Mouse (Mus musculus): ENCODE measurements around the gene Gcc1.

The Gcc1 gene

DNA sequence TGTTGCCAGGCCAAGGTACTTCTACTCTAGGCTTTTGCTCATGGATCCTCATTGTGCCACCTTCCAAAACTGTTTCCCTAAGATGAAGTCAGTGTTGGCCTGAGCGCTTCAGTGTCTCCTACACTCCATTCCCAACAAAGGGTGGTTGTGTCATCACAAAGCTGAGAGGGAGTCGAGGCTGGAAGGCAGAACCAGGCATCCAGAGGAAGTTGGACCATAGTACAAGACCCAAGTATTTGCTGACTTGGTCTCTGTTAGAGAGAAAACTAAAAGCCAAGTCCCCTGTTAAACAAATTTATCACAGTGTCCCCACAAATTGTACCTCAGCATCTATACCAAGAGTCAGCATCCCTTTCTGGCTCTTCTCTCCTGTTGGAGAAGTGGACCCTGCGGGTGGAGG is at the start of gene Gcc1:
Gcc1 (minus strand) TSS at position 101 of the 400 bp plus-strand sequence.
- no peak for DNase-seq (ENCODE audit: low read depth, low spot score)

DNA sequence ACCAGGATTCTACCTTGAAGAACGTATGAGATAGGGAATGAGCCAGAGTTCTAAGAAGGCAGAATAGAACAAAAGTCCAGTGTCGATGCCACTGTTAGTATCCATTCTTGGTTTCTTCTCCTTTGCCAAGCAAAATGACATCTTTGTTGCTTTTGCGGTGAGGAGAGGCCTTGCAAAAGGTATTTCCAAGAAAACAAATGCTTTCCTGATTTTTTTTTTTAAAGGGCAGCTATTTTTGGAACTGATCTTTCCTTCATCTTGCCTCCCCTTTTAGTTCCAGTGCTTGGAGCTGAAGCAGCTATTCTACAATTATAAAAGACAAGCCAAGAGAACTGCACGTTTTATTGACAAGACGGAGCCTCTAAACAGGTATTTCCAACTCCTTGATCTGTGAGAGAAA is 46.6 kb upstream of the Gcc1 start, which contains the start of gene Snd1:
Snd1 (plus strand) TSS at position 301 of the 400 bp plus-strand sequence.
- no peak for DNase-seq (ENCODE audit: low read depth, low spot score)

DNA sequence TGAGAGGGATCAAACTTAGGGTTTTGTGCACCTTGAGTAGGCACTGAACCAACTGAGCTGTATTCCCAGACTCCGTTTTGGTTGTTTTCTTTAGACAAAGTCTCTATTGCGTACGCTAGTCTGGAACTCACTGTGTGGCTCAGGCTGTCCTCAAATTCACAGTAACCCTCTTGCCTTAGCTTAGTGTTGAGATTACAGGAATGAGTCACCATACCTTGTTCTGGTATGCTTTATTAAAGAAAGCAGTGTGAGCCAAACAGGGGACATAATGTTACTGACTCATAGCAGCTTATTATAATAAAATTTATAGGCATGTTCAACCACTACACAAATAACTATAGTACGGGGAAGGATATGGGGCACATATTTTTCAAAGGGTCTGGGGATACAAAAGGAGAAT is 46.0 kb upstream of the Gcc1 start:
- no peak for DNase-seq (ENCODE audit: low read depth, low spot score)

DNA sequence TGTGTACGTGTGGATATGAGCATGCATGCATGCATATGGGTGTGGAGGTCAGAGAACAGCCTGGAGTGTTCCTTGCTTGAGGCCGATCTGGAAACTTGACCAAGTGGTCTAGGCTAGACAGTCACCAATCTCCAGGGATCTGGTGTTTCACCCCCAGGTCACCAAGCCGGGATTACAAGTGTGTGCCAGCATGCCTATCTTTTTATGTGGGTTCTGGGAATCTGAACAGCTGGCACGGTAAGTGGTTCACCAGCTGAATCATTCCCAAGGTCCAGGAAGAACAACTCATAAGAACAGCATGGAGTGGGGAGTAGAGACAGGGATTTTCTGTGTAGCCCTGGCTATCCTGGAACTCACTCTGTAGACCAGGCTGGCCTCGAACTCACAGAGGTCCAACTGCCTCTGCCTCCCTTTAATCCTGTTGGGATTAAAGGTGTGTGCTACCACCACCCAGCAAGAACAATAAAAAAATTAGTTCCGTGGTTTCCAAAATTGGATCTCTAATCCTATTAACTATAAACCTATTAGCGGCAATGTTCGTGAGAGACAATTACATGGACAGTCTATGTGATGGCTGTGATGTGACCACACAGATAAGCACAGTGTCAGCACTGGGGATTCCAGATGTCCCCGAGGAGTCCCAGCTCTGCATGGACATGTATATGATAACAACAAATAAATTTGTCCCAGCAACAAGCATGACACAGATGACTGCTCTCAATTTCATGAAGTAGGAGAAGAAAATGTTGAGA is 43.3 kb upstream of the Gcc1 start:
- DNase-seq (ENCODE audit: low read depth, low spot score), result no peak

DNA sequence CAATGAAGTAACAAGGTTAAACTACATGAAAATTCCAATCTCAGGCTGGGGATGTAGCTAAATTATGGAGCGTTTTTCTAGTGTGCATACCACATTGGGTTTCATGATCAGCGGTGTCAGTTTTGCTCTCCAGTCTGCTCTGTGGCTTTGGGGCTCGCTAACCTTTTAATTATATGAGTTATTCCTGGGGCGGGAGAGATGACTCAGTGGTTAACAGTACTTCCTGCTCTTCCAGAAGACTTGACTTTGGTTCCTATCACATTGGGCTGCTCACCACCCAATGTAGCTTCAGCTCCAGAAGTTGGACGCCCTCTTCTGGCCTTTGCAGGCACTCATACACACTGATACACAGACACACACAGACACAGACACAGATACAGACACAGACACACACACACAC is 42.4 kb upstream of the Gcc1 start:
- no peak for DNase-seq (ENCODE audit: low read depth, low spot score)

DNA sequence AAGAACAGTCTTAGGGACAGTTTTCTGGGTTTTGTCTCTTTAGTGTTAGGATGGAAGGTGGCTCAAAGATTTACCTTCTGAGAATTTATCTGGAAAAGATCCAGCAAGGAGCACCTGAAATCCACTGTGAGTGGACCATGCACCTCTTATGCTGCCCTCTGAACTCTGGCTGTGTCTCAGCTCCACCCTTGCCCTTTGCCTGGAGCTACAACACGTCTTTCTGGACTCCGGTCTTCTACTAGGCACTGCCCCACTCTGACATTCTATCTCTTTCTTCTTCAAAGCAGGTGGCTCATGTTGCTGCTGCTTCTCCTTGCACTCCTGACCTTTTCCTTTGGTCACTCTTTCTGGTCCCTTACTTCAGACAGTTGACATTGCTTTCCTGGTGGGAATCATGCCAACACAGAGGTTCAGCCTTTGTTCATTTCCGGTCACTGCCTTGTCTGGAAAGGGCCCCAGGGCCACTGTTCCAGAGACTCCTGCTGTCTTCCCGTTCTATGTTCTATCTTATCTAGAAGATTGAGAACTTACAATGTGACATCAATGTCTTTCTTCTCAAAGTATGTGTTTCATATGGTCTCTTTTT is 41.9 kb upstream of the Gcc1 start:
- DNase-seq (ENCODE audit: low read depth, low spot score), result no peak

DNA sequence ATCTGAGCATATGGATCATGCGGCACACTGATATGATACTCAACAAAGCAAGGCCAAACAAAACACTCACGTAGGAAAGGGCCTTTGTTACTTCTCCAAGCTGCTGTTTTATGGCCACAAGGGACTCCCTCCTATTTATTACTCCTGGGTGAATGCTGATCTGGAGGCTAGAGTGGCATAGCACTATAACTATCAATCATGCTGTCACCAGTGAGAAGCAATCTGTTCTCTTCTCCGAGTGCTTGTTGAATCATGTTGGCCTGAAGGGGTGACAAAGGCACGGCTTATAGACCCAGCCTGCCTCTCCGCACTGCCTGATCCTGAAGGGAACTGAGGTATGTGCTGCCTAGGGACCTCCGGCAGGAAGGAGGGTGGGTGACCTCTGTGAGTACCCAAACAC is 36.4 kb upstream of the Gcc1 start:
- DNase-seq (ENCODE audit: low read depth, low spot score), result no peak

DNA sequence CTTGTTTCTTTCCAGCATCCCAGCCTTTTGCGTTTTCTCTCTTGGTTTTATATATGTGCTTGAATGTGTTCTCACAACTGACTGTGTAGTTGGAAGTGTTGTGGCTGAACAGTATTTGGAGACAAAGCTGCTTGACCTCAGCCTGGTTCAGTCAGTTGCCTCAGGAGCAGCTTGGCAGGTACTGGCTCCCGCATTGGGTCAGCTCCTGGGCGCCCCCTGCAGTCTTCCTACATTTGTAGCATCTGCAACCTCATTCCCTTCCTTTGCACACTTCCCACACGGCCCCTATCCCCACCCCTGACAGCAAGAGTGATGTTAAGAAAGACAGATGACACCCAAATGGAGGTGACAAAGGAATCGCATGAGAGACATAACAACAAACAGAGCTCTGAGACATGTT is 32.3 kb upstream of the Gcc1 start:
- no peak for DNase-seq (ENCODE audit: low read depth, low spot score)

DNA sequence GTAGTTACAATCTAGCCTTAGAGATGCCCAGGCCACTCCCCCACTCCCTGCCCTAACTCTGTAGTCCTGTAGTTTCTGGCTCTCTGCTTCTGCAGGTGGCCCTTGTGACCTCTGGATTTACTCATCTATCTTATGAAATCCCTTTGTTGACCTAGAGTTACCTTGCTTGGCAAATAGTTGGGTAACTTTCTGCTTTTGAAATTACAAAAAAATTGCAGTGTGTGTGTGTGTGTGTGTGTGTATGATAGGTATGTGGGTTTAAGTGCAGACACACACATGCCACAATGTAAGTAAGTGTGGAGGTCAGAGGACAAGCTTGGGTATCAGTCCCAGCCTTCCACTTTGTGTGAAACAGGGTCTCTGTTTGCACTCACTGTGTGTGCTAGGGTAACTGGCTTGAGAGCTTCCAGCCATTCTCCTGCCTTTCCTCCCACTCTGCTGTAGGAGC is 31.1 kb upstream of the Gcc1 start:
- DNase-seq (ENCODE audit: low read depth, low spot score), result no peak

DNA sequence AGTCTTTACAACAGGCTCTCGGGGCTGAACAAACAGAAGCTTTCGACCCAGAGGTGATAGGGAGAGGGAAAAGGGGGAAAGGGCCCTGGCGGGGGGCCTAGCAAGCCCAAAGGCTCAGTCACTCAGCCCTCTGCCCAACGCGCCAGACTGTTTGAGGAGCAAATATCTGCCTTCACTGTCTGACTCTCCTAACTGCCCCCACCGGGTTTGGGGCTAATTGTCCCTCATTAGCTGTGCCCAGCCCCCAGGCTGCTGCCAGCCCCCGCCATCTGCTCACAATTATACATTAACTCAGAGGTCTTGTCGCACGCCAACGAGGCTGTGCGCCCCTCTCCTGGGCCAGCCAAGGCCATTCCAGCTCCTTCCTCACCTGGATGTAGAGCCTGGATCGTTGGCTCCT is 22.8 kb upstream of the Gcc1 start:
- DNase-seq (ENCODE audit: low read depth, low spot score), result no peak

DNA sequence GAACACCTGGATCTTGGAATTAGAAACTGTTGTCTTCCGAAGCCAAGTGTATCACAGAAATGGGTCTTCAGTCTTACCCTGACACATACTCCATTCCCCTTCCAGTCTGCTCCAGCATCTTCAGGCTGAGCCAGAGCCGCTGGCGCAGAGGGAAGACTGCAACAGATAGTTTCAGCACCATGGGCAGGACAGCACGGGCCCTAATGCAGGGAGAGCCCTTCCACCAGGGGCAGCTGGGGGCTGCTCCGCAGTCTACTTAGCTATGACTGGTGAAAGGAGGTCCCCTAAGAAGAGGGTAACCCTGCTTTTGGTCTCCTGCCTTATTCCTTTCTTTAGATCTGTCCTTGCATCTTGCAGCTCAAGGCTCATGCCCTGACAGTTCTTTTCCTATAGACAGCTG is 22.3 kb upstream of the Gcc1 start:
- DNase-seq (ENCODE audit: low read depth, low spot score), result peak; percentile 24

DNA sequence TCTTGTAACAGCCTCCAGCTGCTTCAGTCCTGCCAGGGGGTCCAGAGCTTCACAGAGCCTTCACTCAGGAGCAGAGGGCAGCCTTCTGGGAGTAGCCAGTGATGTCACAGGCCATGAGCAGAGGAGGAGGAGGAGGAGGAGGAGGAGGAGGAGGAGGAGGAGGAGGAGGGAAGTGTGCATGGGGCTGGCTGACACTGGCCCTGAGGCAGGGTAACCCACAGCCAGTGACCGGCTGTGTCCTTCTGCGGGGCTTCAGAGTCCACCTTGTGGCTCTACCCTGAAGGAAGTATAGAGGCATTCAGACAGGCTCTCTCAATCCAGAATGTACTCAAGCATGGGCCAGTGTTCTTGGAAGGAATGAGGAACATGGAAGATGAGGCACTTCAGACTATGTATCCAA is 21.1 kb upstream of the Gcc1 start, which contains the start of gene Pax4:
Pax4 (minus strand) TSS at position 101 of the 400 bp plus-strand sequence.
- DNase-seq (ENCODE audit: low read depth, low spot score), result no peak

DNA sequence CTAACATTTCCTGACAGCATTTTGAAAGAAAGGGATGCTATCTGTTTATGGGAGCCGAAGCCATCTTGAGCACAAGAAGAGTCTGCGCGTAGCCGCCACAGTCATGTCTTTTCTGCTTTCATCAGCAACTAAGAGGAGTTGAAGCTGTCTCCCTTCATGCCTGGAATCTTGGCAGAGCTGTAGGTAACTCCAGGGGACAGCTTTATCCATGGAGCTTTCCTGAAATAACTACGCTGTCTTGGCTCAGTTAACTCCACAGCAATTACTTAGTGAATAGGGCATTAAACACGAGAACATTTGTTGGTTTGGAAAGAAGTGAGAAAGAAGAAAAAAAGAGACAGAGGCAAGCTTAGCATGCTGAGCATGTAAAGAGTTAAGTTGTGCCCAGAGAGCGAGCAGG is 19.7 kb upstream of the Gcc1 start:
- DNase-seq (ENCODE audit: low read depth, low spot score), result no peak

DNA sequence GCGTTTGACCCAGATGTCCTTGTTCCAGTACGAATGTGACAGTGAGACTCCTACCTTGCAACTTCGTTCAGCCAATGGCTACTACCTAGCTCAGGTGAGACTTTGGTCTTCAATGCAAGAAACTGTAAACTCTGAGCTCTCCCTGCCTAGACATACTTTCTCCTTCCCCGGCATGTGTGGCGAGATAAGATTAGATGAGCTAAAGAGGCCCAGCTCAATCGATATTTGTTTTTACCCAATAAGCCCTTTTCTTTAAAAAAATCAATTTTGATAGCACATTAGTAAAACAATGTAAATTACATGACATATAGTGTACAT is 3.3 kb upstream of the Gcc1 start:
- no peak for DNase-seq (ENCODE audit: low read depth, low spot score)

DNA sequence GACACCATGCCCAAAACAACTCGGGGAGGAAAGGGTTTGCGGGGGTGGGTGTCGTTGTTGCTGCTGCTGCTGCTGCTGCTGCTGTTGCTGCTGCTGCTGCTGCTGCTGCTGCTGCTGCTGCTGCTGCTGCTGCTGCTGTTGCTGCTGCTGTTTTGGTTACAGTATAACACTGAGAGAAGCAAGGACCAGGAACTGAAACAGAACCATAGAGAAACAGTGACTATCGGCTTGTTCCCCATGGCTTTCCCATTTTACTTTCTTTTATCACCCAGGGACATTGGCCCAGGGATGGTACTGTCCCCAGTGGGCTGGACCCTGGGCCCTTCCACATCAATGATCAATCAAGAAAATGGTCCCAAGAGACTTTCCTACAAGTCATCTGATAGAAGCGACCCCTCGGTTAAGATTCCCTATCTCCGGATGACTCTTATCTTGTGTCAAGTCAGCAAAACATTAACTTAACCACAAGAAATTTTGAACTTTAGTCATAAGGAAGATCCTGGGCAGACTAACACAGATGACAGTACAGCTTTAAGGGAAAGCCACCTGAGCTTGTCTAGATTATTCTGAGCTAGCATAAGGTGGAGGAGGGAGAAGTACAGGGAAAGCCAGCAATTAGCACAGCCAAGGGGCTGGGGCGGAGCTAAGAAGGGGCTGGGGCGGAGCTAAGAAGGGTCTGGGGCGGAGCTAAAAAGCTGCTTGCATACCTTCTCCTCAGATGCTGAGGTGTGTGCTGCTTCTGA is 2.8 kb upstream of the Gcc1 start:
- DNase-seq (ENCODE audit: low read depth, low spot score), result peak; percentile 36

DNA sequence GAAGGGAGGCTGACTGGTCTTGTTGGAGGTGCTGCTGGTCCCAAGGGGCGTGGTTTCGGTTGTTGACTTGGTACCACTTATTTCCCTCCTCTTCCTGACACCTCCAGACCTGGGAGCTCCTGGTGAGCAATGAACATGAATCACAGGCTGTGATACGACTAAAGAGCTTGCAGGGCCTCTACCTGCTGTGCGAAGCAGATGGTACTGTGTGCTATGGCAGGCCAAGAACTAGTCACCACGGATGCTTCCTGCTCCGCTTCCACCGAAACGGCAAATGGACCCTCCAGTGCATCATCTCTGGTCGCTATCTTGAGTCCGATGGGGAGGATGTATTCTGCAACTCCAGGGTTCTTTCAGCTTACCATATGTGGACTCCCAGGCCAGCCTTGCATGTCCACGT is 1.7 kb upstream of the Gcc1 start:
- DNase-seq (ENCODE audit: low read depth, low spot score), result no peak

DNA sequence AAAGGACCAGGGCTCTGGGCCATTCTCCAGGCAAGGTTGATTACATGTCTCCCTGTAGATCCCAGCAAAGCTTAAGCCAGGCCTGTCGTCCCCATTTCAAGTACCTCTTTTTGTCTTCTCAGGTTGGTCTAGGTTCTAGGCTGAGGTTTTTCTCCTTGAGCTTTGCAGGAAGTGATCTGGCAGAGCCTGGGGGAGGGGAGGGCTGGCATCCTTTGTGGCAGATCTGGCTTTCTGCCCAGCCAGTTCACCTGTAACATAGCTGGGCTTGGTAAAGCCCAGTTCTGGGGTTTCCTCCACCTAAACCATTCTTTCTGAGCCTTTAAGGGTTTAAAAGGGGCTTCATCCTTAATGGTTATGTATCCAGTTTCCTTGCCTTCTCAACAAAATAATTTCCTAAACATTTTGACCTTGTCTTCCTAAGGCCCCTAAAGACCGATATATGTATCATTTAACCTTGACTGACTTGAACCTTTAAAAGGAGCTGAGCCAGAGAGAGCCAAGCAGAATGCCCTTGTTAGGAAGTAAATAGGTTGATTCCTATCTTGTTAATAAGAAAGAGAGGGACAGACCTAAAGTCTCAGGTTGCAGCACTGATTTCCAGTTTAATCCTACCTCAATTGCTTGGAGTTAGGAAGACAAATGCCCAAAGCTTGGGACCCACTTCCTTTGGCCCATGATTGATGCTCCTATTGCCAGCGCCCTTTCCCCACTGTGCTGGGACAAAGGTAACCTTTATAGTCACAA is 922 bp downstream of the Gcc1 start, which contains the start of gene Fscn3:
Fscn3 (plus strand) TSS at position 694 of the 744 bp plus-strand sequence.
- DNase-seq (ENCODE audit: low read depth, low spot score), result peak; percentile 13

DNA sequence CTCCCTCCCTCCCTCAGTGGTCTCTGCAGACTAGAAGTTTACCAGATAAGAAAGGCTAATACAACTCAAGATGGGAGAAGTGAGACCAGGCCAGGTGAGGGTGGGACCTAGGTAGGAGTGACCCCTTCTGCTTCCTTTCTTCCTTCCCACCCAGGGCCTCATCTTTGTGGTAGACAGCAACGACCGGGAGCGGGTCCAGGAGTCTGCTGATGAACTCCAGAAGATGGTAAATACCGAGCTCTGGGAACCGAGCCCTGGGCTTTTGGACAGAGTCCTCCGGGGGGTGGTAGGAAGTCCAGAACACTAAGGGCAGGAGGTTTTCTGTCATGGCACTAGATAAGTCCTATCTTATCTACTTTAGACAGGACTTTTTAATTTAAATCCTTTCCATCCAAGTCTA is 3.2 kb downstream of the Gcc1 start:
- DNase-seq (ENCODE audit: low read depth, low spot score), result no peak

DNA sequence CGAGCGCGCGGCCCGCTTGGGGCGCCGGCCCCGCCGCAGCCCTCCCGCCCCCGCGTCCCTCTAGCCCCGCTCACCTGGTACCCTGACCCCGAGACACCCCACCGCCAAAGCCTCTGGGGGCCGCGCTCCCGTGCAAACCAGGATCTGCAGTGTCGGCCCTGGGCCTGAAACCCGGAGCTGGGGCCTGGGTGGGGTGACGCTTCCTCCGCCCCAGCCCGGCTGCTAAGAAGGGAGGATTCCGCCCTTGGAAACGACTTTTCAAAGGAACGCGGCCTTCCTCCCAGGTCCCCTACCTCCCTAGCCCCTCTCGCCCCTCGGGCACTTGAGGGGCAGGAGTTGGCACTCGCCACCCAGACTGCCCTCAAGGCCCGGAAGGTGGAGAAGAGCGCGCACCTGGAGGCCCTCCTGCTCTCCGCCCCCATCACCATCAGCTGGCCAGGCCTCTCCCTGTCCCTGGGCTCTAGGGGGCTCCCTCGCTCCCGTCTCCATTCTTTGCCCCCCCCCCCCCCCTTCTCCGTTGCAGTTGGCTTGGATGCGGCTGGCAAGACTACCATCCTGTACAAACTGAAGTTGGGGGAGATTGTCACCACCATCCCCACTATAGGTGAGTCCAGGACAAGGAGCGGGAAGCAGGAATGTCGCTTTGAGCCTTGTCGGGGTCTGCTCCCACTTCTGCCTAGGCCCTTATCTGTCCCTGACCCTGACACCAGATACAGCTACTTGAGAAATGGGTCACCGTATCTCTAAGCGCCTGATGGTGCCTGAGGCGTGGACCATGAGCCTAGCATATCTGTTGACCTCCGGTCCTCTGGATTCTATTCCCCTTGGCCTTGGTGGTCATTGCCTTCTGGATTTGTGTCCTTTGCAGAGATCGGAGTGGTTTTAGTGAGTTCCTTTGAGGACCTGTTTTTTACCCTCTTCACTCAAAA is 4.2 kb downstream of the Gcc1 start:
- peak; percentile 23 for DNase-seq (ENCODE audit: low read depth, low spot score)

DNA sequence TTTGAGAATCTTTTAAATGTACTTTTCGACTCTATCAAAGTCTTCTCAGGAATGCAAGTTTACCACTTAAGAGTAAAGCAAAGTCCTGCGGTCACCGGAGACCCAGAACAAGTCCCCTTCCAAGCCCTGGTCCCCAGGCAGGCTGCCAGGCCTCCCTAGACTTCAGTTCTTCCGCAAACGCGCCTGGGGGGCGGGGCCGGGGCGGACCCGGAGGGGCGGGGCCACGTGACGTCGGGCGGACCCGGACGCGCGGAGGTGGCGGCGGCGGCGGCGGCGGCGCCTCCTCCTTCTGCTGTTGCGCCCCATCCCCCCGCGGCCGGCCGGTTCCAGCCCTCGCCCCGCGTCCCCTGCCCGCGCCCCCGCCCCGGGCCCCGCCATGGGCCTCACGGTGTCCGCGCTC is 4.9 kb downstream of the Gcc1 start, which contains the start of gene Arf5:
Arf5 (plus strand) TSS at position 248 of the 400 bp plus-strand sequence.
- peak; percentile 73 for DNase-seq (ENCODE audit: low read depth, low spot score)

All from ES-CJ7 (cell line).